Mouse (Mus musculus) MEL-GATA-1-ER (cell line): ENCODE measurements around the gene Auts2.

Experiments used
- DNase-seq: peaks from one replicate; pipeline ENCODE4 v3.0.0-alpha.2; 2012; ENCODE audit warnings: low read depth; ENCODE audit errors: extremely low read depth

The Auts2 gene

GRCm38 (mm10) chr5:132013296-132013695 lies 529.8 kb downstream of the Auts2 start:
- DNase-seq, result no peak

DNA sequence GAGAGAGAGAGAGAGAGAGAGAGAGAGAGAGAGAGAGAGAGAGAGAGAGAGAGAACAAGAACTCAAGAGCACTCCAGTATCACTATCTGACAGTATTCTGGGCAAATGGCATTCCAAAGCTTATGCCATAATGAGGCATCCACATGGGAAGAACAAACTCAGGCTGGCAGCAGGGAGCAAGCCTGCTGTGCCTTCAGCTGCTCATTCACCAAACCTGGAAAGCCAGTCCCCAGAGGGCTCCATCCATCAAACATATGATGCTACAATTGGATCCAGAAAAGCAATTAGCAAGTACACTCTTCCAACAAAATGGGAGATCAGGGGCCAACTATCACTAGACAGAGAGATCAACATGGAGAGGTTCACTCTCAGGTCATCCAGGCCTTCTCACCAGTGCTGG lies 531.3 kb downstream of the Auts2 start:
- no peak for DNase-seq

GRCm38 (mm10) chr5:132008703-132009222 lies 534.4 kb downstream of the Auts2 start:
- no peak for DNase-seq

GRCm38 (mm10) chr5:132007907-132008306 lies 535.2 kb downstream of the Auts2 start:
- no peak for DNase-seq

GRCm38 (mm10) chr5:131992681-131993211 lies 550.4 kb downstream of the Auts2 start:
- no peak for DNase-seq

DNA sequence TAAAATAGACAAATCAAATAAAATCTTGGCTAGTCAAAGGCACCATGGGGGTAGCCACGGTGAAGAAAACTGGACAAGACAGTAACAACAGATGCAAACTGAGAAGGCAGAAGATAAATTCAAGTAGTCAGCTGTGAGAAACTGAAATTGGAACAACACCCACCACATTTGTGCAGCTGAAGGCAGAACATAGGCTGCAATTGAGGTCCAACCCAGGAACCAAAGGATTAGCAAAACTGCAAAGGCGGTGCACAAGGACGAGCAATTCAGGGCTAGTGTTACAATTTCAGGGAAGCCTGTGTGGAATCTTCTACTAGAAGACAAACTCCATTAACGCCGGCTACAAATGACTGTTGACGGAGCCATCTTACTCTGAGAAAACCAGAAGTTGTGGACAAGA lies 550.9 kb downstream of the Auts2 start:
- DNase-seq, result no peak

DNA sequence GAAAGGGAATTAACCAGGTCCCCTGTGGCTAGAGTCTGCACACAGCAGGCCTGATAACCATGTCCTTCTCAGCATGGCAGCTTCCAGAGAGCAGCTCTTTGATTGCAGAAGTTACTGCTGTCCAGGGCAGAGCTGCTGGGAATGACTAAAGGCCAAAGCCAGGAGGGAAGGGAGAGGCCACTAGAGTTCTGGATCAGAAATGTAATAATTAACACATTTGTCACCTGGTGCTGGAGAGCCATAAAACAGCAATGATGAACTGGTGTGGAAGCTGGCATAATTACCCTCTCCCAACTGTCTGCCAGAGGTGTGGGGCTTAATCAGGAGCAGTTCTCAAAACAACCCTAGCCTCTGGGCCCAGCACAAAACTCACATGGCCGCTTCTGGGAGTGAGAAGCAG lies 552.6 kb downstream of the Auts2 start:
- DNase-seq, result no peak

DNA sequence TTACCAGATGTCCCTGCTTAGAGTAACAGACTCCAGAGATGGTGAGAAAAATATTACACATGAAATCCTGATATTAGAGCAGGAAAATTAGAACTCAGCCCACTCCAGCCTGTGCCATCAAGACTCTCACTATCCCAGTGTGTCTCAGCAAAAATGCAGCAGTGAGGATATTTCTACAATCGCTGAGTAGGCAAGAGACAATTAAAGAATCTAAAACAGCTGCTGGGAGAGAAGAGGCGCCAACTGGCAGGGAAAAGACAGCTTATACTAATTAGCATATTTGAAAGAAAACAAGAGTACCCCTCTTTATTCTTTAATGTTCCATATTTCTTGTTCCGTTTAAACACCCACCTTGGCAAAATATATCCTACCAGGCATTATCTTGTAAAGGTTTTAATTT lies 561.7 kb downstream of the Auts2 start:
- DNase-seq, result no peak

- no peak for DNase-seq
These were observed 564.2 kb downstream of the Auts2 start for GRCm38 (mm10) chr5:131978939-131979338.

GRCm38 (mm10) chr5:131977497-131977896 lies 565.6 kb downstream of the Auts2 start:
- no peak for DNase-seq

GRCm38 (mm10) chr5:131971901-131972300 lies 571.2 kb downstream of the Auts2 start:
- no peak for DNase-seq

DNA sequence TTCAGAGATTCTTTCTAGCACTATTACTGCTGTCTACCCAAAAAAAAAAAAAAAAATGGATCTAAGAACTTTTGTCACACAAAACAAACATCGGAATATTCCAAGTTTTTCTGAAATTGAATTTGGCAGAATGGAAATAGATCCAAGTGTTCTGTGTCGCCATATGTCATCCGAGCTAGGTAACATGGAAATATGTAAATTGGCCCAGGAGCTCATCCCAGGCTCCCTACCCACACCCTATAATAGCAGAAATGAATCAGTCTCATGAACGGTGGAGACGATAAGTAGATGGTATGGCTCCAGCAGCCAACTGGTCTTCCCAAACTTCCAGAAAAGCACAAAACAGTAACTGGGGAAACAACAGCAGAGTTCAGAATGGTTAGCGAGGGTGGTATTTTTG lies 577.6 kb downstream of the Auts2 start:
- DNase-seq, result no peak

DNA sequence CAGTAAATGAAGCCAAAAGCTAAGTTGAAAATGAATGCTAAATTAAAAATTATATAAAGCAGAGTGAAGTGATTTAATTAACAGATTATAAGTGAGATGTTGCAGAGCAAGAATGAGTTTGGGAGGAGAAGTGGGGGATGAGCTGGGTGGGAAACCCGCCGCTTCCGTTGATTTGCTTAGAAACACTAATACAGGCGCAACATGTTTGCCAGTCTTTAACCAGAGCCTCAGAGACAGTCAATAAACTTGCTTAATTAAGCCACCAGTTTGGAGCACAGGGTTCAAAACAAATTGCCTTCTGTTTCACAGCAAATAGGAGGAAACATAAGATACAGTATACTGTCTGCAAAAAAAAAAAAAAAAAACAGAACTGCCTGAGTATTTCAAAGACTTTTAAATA lies 579.6 kb downstream of the Auts2 start:
- no peak for DNase-seq

DNA sequence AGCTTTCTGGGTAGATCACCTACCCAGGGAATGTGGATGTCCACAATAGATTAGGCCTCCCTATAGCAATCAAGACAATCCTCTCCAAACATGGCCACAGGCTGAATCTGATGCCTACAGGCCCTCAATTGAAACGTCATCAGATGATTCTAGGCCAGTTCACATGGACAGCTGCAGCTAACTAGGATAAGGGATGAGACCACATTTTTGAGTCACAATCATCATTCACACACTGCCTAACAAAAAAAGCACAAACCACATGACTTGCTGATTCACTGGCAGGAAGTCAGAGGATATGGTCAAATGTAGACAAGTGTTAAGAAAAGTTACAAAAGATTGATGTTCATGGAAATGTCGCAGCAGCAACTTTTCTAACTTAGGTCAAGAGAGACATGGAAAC lies 581.3 kb downstream of the Auts2 start:
- DNase-seq, result no peak

DNA sequence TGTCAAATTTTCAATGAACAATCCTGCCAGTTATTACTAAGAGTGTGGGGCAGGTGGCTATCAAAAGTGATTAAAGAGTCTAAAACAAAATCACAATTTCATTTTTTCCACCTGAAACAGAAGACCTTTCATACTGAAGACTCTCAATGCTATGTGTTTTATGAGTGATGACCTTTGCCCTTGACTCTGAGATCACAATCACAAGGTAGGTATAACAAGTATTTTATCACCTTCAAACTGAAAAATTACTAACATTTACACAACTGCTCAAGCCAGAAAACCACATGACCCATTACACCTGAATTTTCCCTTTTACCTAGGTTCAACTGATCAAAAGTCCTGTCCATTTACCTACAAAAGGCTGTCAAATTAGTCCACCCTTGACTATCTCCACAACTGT lies 582.7 kb downstream of the Auts2 start:
- no peak for DNase-seq

DNA sequence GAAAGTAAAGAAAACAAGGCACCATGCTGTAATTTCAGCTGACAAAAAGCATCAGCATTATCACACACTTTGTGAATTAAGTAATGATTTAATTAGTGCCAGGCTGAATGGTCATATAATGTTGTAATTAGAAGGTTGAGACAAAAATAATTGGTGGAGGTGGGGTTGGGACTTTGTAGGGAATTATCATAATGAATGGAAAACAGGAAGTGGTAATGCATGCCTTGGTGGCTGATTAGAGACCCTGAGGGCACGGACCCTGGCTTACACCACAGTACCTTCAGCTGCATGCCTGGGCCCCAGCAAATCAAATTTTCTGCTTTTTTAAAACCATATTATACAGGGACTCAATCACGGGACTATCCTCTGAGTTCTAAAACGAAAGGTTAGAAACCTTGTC lies 586.1 kb downstream of the Auts2 start:
- no peak for DNase-seq

DNA sequence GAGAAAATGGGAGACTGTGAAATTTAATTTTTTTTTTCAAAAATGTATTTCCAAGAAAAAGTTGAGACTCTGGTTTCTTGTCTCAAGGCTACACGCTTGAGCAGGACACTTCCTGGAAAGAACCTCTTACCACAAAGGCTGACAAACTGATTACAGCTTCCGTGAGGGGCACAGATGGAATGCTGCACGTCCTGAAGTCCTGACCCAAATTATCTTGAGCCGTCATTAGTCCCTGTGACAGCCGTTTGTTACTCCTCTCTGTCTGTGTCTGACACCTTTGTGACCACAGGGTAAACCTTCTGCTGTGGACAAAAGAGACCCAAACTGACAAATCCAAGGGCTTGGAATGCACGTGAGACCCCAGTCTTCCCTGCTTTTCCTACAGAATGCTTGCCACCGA lies 587.1 kb downstream of the Auts2 start:
- no peak for DNase-seq

GRCm38 (mm10) chr5:131955227-131956016 lies 587.7 kb downstream of the Auts2 start:
- DNase-seq, result no peak

- no peak for DNase-seq
These were observed 594.5 kb downstream of the Auts2 start for GRCm38 (mm10) chr5:131948571-131949151.

- DNase-seq, result no peak
These were observed 596.3 kb downstream of the Auts2 start for GRCm38 (mm10) chr5:131946801-131947200.

DNA sequence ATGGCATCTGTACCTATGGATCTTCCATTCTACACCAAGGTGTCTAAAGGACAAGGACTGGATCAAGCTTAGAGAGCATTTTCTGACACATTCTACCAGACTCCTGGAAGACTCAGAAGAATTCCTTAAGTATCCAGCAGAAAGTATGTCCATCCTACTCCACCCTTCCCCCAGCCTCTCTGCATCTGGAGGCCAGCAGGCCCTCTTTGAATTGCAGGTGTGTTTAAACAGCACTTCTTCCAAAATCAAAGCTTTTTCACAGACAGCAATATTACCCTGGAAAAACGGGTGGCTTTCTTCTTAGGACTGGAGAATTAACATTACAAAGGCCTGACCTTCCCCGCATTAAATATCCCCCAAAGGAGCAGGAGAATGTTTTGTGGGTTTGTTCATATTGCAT lies 598.4 kb downstream of the Auts2 start:
- no peak for DNase-seq

DNA sequence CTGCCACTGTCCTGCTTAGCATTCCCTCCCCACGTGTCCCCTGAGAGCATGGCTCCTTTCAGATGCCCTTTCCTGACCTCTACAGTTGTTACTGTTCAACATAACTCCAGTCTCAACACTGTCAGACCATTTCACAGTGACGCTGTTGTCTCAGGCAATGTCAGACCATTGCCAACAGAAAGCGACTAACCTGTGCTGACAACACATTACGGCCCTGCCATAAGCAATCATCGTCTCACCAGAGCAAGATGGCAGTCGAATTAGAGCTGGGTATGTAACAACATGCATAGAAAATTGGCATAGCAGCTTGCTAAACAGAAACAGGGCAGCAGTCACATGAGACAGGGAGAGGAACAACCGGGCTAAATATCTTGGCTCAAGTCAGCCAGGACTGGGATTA lies 614.4 kb downstream of the Auts2 start:
- DNase-seq, result no peak

DNA sequence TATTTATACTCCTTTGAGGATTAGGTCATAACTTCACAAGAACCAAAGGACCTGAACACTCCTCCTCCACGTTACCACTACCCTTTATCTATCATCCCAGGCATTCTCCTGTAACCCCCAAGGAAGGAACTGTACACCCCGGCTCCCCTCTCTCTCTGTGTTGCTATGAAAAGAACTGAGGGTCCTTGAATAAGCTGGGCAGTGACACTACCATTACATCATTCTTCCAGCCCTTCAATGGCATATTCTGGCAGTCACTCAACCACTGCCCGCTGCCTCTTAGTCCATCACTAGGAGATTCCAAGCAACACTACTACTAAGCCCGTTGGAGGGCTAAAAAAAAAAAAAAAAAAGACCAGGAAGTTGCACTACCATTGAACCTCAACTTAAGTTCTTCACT lies 620.4 kb downstream of the Auts2 start:
- no peak for DNase-seq
